Mouse (Mus musculus) heart, embryonic 13.5 days (tissue): ENCODE results near the gene Gm10762. TPM values are rescaled to one million over a fixed set of nuclear protein-coding genes. Genes with fewer than 3 reads are reported as not detected.

Experiments
- ATAC-seq: fragments of 200-750 bp; cut with Nextera tagmentation; 2 replicates; pipeline ENCODE4 v1.8.0; 2017; ENCODE audit warnings: moderate TSS enrichment; ENCODE audit not compliant: insufficient number of reproducible peaks, low FRiP score, low TSS enrichment; ENCODE audit errors: extremely low read depth
- H3K27ac ChIP-seq: fragments of 300-500 bp; sonication (generic); replicated peaks from 2 replicates; pipeline ENCODE4 v1.5.1; 2015; ENCODE audit warnings: moderate library complexity, mild to moderate bottlenecking, inconsistent platforms
- H3K27me3 ChIP-seq: fragments of 300-500 bp; sonication (generic); replicated peaks from 2 replicates; pipeline ENCODE4 v1.6.1; 2015; ENCODE audit warnings: mild to moderate bottlenecking, inconsistent platforms
- H3K36me3 ChIP-seq: fragments of 300-500 bp; sonication (generic); 2 replicates; pipeline ENCODE4 v1.6.1; 2015; ENCODE audit warnings: mild to moderate bottlenecking, inconsistent platforms
- H3K4me1 ChIP-seq: fragments of 300-500 bp; sonication (generic); 2 replicates; pipeline ENCODE4 v1.6.1; 2015; ENCODE audit warnings: inconsistent platforms
- H3K4me2 ChIP-seq: fragments of 300-500 bp; sonication (generic); 2 replicates; pipeline ENCODE4 v1.6.1; 2015; ENCODE audit warnings: inconsistent platforms, mild to moderate bottlenecking, moderate library complexity
- H3K4me3 ChIP-seq: fragments of 300-500 bp; sonication (generic); 2 replicates; pipeline ENCODE4 v1.5.1; 2015; ENCODE audit warnings: moderate library complexity, mild to moderate bottlenecking, inconsistent platforms
- H3K9ac ChIP-seq: fragments of 300-500 bp; sonication (generic); 2 replicates; pipeline ENCODE4 v1.6.1; 2015; ENCODE audit warnings: inconsistent platforms, mild to moderate bottlenecking, moderate library complexity
- H3K9me3 ChIP-seq: fragments of 300-500 bp; sonication (generic); 2 replicates; pipeline ENCODE4 v1.6.1; 2016; ENCODE audit warnings: inconsistent platforms
- WGBS: fragments of 180-500 bp; shearing (Covaris S2); methylation state at CpG from one replicate; pipeline ENCODE4 v1.1.7; 2015; ENCODE audit warnings: mixed read lengths; 5-methylcytosine and 5-hydroxymethylcytosine counted together
- microRNA-seq: library from miRNA; unstranded; fragments of <30 nt; microRNA quantifications from one replicate; pipeline ENCODE4, GENCODE M21; 2016
- polyA plus RNA-seq: library from polyadenylated mRNA; unstranded; fragments of >200 nt; fragmentation: Nextera tagmentation; extraction: Ambion mirVana; gene quantifications from 2 replicates; pipeline ENCODE4 v1.2.1, GENCODE M21; 2015

The Gm10762 gene
- polyA plus RNA-seq, 1 experiment from 2014 or later = 11.8 TPM

DNA sequence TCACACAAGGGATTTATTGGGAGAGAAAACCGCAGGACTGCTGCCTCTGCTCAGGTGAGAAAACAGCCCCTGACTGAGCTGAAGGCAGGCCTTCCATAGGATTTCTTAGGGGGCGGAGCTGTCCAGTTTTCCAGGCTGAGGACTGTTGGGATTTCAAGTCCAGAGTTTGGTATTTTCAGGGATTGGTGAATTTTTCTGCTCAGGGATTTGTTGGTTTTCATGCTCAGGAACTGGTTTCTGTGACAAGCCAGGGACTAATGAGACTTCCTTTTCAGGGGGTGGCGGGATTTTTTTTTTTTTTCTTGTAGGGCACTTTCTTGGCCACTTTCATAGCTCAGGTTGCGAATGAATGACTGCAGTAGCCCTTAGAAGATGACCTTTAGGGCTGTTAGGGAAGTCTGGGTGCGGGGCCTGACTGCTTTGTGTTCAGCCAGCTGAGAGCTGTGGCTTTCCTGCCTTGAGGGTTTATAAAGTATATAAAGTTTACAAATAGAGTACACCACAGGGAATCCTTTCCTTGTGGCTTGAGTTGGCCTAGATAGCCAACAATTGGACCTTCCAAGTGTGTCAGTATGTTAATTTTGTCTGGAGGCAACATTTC is 1.9 kb downstream of the Gm10762 start:
- peak overlapping the region; percentile 90 for H3K4me3 ChIP-seq
- ATAC-seq = no peak
- peaks cover 14% of the 10 kb centered on the region for H3K4me1 ChIP-seq
- peak overlapping the region; percentile 63 for H3K27ac ChIP-seq
- peak overlapping the region; percentile 25; the same call in 1 of the 2 replicates for H3K9ac ChIP-seq
- H3K27me3 ChIP-seq = no peaks in the 10 kb centered on the region
- H3K4me2 ChIP-seq = peak overlapping the region; percentile 75
- H3K36me3 ChIP-seq = no peaks in the 10 kb centered on the region
- no peaks in the 10 kb centered on the region for H3K9me3 ChIP-seq
- 71% methylated on average over 5 of the region's 5 CpGs for WGBS

DNA sequence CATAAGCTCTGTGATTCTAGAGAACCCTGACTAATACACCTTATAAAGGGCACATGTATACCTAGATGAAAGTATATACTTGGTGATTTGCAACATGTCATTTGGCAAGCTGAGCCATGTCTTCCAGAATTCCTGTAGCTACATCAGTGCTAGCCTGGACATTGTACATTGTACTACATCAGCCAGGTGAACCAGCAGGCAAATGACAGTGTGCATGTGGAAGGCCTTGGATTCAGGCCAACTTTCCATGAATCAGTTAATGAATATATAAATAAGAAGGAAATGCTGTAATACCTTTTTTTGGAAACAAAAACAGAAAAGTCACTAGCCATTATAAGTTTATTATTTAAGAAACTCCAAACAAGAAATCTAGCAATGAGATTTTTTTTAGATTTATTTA is 13.3 kb downstream of the Gm10762 start:
- Histone ChIP-seq H3K27ac (no peak overlapping the region), H3K4me3 (no peak overlapping the region), H3K4me1 (no peaks in the 10 kb centered on the region), H3K36me3 (no peaks in the 10 kb centered on the region), H3K27me3 (no peaks in the 10 kb centered on the region; the same call in 1 of the 2 replicates), H3K9ac (no peak overlapping the region), H3K4me2 (no peak overlapping the region), H3K9me3 (no peaks in the 10 kb centered on the region)
- ATAC-seq = no peak

DNA sequence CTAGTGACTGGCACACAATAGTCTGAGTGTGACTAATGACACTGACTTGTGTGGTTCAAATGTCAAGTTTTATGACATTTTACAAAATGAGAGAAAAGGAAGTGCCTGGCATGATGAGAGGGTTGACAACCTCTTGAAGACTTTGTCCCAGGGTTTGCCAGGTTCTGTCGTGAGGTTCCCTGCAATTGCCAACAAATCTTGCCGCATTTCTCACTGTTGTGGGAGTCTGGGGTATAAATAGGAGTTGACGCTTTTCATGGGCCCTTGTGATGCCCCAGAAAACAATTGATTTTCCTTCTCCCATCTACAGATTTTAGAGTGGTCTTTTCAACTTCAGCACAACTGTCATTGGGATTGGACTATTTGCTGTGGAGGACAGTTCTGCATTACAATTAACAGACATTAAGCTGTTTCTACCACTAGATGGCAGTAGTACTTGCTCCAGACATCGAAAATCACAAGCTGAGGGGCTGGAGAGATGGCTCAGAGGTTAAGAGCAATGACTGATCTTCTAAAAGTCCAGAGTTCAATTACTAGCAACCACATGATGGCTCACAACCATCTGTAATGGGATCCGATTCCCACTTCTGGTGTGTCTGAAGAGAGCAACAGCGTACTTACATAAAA is 19.4 kb downstream of the Gm10762 start:
- Histone ChIP-seq H3K9me3 (no peaks in the 10 kb centered on the region), H3K4me3 (no peak overlapping the region), H3K27ac (no peak overlapping the region), H3K9ac (no peak overlapping the region), H3K4me2 (no peak overlapping the region), H3K36me3 (no peaks in the 10 kb centered on the region), H3K4me1 (peaks cover 1% of the 10 kb centered on the region), H3K27me3 (no peaks in the 10 kb centered on the region; the same call in 1 of the 2 replicates)
- 37% methylated on average over 6 of the region's 6 CpGs for WGBS
- no peak for ATAC-seq

DNA sequence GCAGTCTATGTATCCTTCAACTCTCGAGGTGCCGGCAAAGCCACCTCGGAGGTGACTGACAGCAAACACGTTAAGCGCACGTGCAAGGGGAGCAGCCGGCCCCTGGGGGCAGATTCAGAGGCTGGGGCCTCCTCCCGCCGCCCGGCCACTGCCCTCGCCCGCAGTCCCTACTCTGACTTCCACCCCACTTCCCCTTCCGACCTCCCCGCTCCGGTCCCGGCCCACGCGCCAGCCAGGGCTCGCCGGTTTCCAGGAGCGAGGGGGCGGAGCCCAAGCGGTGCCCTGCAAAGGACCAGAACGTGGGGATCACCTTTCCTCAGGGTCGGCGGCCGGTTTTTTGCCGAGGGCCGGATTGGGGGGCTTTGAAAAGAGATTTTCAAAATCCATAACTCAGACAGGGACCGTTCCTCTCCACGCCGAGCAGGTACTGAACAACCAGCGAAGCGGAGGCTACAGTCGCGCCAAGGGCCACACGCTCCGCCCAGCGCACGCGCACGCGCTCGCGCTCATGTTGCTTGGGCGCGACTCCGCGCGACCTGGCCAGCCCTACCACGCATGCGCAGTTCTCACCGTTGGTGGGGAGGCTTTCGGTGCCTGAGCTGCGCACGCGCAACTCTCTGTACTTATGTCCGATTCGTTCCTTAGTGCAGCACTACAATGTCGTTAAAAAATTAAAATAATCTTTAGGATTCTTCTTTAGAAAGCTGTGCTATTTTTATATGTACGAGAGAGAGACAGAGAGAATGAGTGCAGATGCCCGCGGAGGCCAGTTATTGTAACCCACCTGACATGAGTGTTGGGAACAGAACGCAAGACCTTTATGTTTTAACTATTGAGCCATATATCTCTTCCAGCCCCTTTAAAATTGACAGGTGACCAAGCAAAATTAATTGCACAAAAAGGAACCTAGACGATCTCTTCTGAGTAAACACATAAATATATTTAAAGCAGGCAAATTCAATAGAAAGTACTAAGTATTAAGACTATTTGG is 23.7 kb downstream of the Gm10762 start, which contains the start of gene Zc3h8:
Gene Zc3h8, minus strand, starts transcription at position 540 of the 991 bp plus-strand sequence.
- WGBS = 2% methylated on average over 65 of the region's 65 CpGs

DNA sequence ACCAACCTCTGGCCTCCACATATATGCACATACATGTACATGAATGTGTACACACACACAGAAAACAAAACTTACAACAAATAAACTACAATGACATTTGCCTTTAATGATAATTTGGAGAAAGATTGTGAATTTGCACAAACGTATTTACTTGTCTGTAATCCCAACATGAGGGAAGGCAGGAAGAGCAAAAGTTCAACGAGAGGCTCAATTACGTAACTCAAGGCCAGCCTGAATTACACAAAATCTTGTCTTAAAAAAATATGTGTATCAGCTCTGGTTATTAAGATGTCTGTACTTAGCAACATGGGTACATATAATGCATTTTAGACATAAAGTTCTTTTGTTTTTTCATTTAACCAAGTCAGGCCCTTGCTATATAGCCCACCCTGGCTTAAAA is 31.3 kb downstream of the Gm10762 start:
- Histone ChIP-seq H3K4me2 (no peak overlapping the region), H3K27me3 (no peaks in the 10 kb centered on the region), H3K9me3 (no peaks in the 10 kb centered on the region), H3K4me3 (no peak overlapping the region), H3K36me3 (peaks cover 46% of the 10 kb centered on the region), H3K9ac (no peak overlapping the region), H3K27ac (no peak overlapping the region), H3K4me1 (no peaks in the 10 kb centered on the region)
- no peak for ATAC-seq
- 83% methylated on average over 3 of the region's 3 CpGs for WGBS

More for the DNA sequence above, 23.7 kb downstream of the Gm10762 start, which contains the start of gene Zc3h8:
- Histone ChIP-seq H3K4me3 (peak within 1 kb of the TSS; percentile 60), H3K36me3 (peaks cover 9% of the 10 kb centered on the region), H3K27ac (peak within 1 kb of the TSS; percentile 89), H3K4me2 (peak within 1 kb of the TSS; percentile 66), H3K27me3 (no peaks in the 10 kb centered on the region; the same call in 1 of the 2 replicates), H3K9ac (peak within 1 kb of the TSS; percentile 81), H3K4me1 (peaks cover 6% of the 10 kb centered on the region), H3K9me3 (no peaks in the 10 kb centered on the region)
- ATAC-seq = peak; percentile 91

DNA sequence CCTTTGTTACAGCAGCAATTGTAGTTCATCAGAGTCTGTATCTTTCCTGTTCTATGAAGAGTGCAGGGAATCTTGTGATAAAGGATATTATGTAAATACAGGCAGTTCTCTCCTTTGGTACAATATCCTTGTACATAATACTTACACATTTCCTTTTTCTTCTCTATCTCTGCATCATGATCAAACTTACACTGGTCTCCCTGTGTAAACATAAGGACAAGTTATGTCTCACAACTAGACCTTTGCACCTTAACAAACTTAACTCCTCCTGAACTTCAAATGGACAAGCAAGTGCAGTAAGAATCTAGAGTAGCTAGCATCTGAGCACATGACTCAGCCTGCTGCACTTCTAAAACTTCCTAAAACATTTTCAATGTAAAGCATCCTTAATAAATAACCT is 36.8 kb downstream of the Gm10762 start:
- Histone ChIP-seq H3K9ac (no peak overlapping the region), H3K27me3 (no peaks in the 10 kb centered on the region), H3K36me3 (peaks cover 60% of the 10 kb centered on the region), H3K9me3 (0 out of 2 replicates have a peak, but pooled peaks cover under 1% of the 10 kb centered on the region), H3K4me1 (no peaks in the 10 kb centered on the region), H3K27ac (no peak overlapping the region), H3K4me2 (no peak overlapping the region), H3K4me3 (no peak overlapping the region)
- ATAC-seq = no peak

DNA sequence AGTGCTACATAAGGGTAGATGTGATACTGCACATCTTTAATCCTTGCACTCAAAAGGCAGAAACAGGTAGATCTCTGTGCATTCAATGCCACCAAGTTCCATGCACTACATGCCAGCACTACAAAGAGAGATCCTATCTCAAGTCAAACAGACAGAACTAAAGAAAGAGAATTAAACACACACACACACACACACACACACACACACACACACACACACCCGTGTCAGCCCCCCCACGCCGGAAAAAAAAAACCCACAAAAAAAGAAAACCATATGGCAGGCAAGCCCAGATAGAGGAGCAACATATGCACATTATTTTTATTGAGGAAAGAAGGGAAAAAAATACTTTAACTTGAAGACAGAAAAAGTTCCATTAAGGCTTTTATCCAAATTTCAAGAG is 39.1 kb downstream of the Gm10762 start:
- Histone ChIP-seq H3K9ac (no peak overlapping the region), H3K27ac (no peak overlapping the region), H3K4me2 (no peak overlapping the region), H3K4me3 (no peak overlapping the region), H3K27me3 (no peaks in the 10 kb centered on the region), H3K4me1 (no peaks in the 10 kb centered on the region), H3K36me3 (peaks cover 55% of the 10 kb centered on the region), H3K9me3 (0 out of 2 replicates have a peak, but pooled peaks cover 3% of the 10 kb centered on the region)
- ATAC-seq = no peak
- WGBS = 62% methylated on average over 3 of the region's 3 CpGs

DNA sequence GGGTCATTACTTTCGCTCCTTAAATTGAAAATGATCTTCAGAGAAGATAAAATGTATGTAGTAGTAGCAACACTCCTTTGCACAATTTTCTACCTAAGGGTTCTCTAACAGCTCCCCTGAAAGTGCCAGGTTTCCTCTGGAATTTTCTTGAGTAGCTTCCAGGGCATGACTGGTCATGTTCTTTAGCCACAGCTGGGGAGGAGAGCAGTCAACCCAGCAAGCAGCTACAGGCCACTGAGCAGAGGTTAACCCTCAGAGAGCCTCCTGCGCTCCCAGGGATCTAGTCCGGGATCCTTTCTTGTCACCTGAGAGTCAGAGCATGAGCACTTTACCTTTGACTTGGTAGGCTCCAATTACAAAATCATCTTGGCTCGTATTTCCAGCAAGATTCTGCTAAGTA is 42.7 kb downstream of the Gm10762 start:
- Histone ChIP-seq H3K27me3 (no peaks in the 10 kb centered on the region), H3K4me3 (no peak overlapping the region), H3K36me3 (peaks cover 35% of the 10 kb centered on the region), H3K27ac (no peak overlapping the region), H3K4me2 (no peak overlapping the region), H3K9ac (no peak overlapping the region), H3K9me3 (0 out of 2 replicates have a peak, but pooled peaks cover 3% of the 10 kb centered on the region), H3K4me1 (no peaks in the 10 kb centered on the region)
- WGBS = 81% methylated on average over 4 of the region's 4 CpGs
- no peak for ATAC-seq

Small RNA genes within 50 kb of the gene (microRNA-seq; reads per million reads assigned to microRNA genes)
- not detected for gene Gm22859

Other genes with a start within 250 kb of the Gm10762 start
- 23.2 and 25.6 TPM in 2 replicates for gene Tmem87b, start 149.6 kb downstream of the Gm10762 start, polyA plus RNA-seq
- gene Fbln7, start 104.7 kb downstream of the Gm10762 start, polyA plus RNA-seq = 1.6 and 1.8 TPM in 2 replicates
- gene Zc3h8, start 23.6 kb downstream of the Gm10762 start, polyA plus RNA-seq = 5.6 and 6.5 TPM in 2 replicates
- gene Zc3h6, start 323 bp downstream of the Gm10762 start, polyA plus RNA-seq = 1.2 and 1.3 TPM in 2 replicates
- 0.05 TPM in 1 of 2 replicates, not detected in the other for gene Vinac1, start 80.4 kb upstream of the Gm10762 start, polyA plus RNA-seq
- gene Ttl, start 98.2 kb upstream of the Gm10762 start, polyA plus RNA-seq = 7.4 and 7.5 TPM in 2 replicates
- gene Polr1b, start 133.3 kb upstream of the Gm10762 start, polyA plus RNA-seq = 15.4 and 16.7 TPM in 2 replicates
- gene Chchd5, start 162.0 kb upstream of the Gm10762 start, polyA plus RNA-seq = 16.6 and 18.3 TPM in 2 replicates
- 24.9 and 29.9 TPM in 2 replicates for gene Slc20a1, start 231.0 kb upstream of the Gm10762 start, polyA plus RNA-seq